Mouse (Mus musculus): ENCODE results near the gene Efemp2. TPM values are rescaled to one million over a fixed set of nuclear protein-coding genes. Genes with fewer than 3 reads are reported as not detected.
"Not testable (repeated sequence)": the region's sequence is repeated elsewhere in the genome, so short reads cannot be mapped to it uniquely, and the experiment has no call there.

Gene Efemp2
- total RNA-seq, 2 experiments from 2014 or later = 56.9 to 91.1 TPM

DNA sequence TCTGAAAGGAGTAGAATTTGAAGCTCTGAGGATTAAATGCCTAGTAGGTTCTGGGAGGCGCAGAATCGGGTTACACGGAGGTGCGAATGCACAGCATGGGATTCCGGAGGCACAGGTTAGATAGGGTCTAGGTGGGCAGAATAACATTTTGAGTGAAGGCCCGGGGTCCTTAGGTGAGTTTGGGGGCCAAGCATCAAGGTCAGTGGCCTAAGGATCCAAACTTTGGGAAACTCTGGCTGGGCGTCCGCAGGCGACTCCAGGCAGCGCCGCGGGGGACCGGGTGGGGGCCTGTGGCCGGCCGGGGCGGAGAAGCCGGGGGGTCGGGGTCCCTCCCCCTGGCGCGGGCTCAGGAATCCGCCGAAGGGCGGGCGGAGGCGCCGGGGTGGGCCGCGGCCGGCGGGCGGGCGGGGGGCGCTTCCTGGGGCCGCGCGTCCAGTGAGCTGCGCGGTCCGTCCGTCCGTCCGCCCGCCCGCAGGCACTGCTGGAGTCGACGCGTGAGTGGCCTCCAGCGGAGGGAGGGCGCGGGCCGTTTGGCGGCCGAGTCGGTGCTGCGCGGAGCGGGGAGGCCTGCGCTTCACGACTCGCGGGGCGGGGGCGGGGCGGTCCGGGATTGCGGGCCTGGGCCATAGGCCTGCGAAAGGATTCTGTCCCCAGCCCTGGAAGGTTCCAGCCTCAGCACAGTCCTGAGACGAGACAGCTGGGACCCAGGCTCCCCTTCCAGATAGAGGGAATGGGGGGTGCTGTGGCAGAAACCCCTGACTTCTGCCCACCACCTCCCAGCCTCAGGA, 721 bp downstream of the Efemp2 start:
- DNase-seq (ENCODE audit: low spot score in 2 of 2) = peak; percentile 52 to 60

- no peak for DNase-seq (ENCODE audit: low spot score in 2 of 2)
Measured at GRCm38 (mm10) chr19:5475069-5475714, 1.4 kb downstream of the Efemp2 start.

GRCm38 (mm10) chr19:5477004-5477667, 3.4 kb downstream of the Efemp2 start:
- peak in 1 of 2 experiments; percentile 31 for DNase-seq (ENCODE audit: low spot score in 2 of 2)

DNA sequence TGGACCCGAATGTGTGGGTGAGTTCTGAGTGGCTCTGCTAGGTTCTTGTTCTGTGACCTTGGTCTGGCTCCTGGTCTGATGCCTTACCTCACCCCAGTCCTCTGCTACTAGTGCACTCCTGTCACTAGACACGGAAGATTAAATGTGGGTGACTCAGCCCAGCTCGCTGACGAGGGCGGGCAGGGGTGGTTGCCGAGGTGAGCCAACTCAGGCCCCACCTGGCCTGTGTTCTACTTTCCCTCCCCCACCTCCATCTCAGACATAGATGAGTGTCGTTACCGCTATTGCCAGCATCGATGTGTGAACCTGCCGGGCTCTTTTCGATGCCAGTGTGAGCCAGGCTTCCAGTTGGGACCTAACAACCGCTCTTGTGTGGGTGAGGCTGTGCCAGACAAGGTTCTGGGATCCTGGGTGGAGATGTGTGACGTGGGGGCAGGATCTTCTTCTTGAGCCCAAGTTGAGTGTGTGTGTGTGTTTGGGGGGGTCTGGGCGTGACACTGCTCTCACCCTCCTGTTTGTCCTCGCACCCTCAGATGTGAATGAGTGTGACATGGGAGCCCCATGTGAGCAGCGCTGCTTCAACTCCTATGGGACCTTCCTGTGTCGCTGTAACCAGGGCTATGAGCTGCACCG, 4.0 kb downstream of the Efemp2 start:
- no peak for DNase-seq (ENCODE audit: low spot score in 2 of 2)

DNA sequence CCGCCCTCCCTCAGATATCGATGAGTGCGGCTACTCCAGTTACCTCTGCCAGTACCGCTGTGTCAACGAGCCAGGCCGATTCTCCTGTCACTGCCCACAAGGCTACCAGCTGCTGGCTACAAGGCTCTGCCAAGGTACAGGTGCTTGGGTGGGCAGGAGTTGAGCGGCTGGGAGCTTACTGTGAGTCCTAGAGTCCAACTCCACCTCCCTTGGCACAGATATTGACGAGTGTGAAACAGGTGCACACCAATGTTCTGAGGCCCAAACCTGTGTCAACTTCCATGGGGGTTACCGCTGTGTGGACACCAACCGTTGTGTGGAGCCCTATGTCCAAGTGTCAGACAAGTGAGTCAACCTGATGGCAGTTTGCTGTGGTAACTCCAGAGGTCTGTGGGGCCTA, 6.3 kb downstream of the Efemp2 start:
- DNase-seq (ENCODE audit: low spot score in 2 of 2) = no peak

- no peak for DNase-seq (ENCODE audit: low spot score in 2 of 2)
Measured at GRCm38 (mm10) chr19:5481398-5481797, 7.6 kb downstream of the Efemp2 start.

GRCm38 (mm10) chr19:5483386-5484359, 9.9 kb downstream of the Efemp2 start:
- DNase-seq (ENCODE audit: low spot score in 2 of 2) = no peak

DNA sequence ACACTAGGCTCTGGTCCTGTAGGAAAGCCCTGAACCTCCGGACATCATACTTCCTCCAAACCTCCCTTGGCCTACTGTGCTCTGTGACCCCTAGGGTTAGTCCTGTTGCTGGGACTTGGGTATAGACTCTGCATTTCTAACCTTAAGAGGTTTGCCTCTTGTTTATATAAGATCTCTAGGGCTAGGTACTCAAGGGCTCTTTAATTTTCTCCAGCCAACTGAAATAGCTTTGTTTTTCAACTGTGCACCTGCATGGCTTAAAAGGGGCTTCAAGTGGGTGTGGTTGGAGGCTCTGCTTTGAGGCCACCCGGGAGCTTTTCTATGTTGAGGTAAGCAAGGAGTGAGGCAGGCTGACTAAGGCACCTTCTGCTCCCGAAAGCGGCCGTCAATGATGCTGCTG, 10.7 kb downstream of the Efemp2 start:
- DNase-seq (ENCODE audit: low spot score in 2 of 2) = no peak

DNA sequence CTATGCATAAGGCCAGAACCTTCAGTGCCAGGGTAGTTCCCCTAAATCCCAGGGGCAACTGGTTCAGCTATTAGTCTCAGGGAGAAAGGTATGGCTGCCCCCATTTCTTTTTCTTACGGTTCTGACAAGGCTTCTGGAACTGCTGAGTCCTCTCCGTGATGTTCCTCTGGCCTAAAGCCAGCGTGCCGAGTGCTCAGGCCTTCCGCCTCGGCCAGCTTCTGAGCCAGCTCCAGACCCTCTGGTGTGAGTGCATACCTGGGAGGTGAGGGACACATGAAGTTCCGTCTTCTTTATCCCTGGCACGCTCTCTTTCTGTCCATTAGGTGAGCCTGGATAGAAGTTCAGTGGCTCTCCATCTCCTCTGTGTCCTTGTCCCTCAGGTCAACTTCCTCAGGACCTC, 11.6 kb downstream of the Efemp2 start:
- no peak for DNase-seq (ENCODE audit: low spot score in 2 of 2)

GRCm38 (mm10) chr19:5485821-5486220, 12.1 kb downstream of the Efemp2 start:
- no peak for DNase-seq (ENCODE audit: low spot score in 2 of 2)

GRCm38 (mm10) chr19:5486286-5486685, 12.5 kb downstream of the Efemp2 start:
- peak in 1 of 2 experiments; percentile 26 for DNase-seq (ENCODE audit: low spot score in 2 of 2)

- no peak for DNase-seq (ENCODE audit: low spot score in 2 of 2)
Measured at GRCm38 (mm10) chr19:5486771-5487170, 13.0 kb downstream of the Efemp2 start.

GRCm38 (mm10) chr19:5487768-5488550, 14.2 kb downstream of the Efemp2 start, which contains the start of gene Mus81:
Gene Mus81, minus strand, starts transcription at chr19:5488402.
- peak; percentile 99 for DNase-seq (ENCODE audit: low spot score in 2 of 2)

DNA sequence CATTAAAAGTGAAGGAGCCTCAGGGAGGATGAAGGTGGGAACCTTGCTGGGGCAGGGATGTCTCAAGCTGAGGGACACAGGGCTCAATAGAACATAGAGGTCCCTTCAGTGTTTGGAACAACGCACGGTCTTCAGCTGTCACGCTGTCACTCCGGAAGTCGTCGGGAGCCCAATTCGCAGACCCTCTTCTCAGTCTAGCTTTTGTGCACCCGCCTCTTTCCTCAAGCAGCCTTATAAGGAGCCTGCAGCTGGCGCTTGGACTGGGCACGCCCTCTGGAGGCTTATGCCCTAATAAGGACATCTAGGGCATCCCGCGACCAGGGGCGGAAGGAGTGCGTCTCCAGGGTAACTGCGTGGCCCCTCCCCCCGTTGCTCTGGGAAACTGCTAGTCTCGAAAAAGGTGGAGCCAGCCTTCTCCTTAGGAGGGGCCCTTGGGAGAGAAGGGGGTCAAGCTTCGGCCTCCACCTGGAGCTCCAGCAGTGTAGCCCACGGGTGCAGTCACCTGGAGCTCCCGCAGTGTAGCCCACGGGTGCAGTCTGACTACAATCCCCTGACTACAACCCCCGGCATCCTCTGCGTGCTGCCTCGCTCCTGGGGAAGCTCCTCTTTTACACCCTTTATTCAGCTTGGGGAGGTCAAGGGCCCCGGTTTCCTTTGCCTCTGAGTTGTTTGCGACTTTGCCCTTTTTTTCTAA, 15.3 kb downstream of the Efemp2 start:
- DNase-seq (ENCODE audit: low spot score in 2 of 2) = peak; percentile 93

DNA sequence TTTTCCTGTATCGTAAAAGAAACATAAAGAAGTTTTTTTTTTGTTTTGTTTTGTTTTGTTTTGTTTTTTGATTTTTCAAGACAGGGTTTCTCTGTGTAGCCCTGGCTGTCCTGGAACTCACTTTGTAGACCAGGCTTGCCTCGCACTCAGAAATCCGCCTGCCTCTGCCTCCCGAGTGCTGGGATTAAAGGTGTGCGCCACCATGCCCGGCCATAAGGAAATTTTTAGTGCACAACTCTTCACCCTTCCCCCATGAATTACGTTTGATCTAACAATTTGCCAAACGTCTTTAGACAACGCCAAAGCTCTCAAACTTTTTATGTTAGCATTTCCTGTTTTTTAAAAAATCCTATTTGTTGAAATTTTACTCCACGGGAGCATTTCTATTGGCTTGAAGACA, 16.0 kb downstream of the Efemp2 start:
- not testable (repeated sequence) for DNase-seq (ENCODE audit: low spot score in 2 of 2)

DNA sequence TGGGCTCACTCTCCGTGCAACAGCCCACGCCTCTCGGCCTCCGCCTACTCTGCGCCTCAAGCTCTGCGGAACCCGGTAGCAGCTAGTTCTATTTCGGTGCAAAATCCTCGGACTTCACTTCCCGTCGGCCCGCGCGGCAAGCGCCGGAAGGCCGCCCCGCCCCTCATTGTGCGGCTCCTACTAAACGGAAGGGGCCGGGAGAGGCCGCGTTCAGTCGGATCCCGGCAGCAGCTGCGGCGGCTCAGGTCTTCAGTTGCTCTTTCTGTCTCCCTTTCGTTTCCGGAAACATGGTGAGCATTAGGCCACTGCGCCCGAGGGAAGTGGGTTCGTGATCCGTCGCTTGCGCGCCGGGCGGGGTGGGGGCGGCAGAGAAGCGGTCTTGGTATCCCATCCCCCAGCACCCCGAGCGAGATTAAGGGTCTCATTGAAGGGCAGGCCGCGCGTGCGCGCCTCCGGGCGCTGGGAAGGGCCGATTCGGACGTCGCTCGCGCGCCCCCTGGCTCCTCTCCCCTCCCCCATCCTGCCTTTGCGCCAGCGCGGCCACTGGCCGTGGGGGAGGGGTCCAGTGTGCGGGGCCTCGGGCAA, 16.7 kb downstream of the Efemp2 start, which contains the start of gene Cfl1:
Cfl1 (plus strand) TSS at position 143 of the 585 bp plus-strand sequence.
- peak; percentile 91 for DNase-seq (ENCODE audit: low spot score in 2 of 2)

DNA sequence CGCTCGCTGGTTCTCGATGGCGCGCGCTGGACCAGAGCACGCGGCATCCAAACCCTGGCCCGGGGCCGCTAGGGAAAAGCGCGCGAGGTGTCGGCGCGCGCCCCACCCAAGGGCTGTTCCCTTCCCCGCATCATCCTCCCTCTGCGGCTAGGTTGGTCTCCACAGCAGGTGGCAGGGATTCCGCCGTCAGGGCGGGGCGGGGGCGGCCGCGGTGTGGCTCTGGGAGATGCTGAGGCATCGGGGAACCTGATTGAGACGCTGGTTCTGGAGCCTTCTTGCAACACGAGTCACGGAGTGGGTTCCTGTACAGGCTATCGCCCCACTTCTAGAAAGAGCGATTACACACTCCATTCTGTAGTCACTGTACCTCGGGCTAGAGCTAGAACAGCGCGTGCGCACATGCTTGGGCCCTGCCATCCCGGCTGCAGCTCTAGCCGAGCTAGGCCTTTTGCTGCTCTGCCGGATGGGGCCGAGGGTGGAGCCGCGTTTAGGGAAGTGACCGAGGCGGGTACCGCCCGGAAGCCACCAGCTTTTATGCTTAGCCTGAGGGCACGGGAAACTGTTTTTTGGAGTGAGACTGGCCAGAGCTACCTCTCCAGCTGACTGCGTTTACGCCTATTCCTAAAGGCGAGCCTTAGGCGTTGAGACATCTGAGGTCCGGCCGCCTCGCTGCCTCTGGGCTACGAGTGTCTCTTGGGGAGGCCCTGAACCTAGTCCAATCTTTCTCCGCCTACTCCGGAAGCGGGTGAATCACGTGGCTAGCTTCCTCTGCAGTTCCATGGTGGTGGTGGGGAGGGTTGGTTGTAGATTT, 17.3 kb downstream of the Efemp2 start:
- DNase-seq (ENCODE audit: low spot score in 2 of 2) = peak; percentile 80 to 82
